Mouse (Mus musculus): ENCODE data around the gene Mctp2. TPM values are rescaled to one million over a fixed set of nuclear protein-coding genes. Genes with fewer than 3 reads are reported as not detected.
A peak's percentile ranks its signal among the peaks of the same experiment; 100 is the strongest.

Mctp2 gene
- polyA plus RNA-seq, 1 experiment: 1.3 TPM

- Histone ChIP-seq H3K4me3 (replicated peaks; ENCODE audit: extremely low read depth, low read depth, low read length) (no peak overlapping the region), H3K4me1 (ENCODE audit: control insufficient read depth, insufficient read depth, low read length) (no peaks in the 10 kb centered on the region)
- 85% methylated on average over 3 of the region's 3 CpGs for WGBS
- TF ChIP-seq CTCF (IDR thresholded peaks at IDR 0.05; ENCODE audit: insufficient read depth, low read length) (no peak), POLR2A (IDR thresholded peaks at IDR 0.05; ENCODE audit: borderline replicate concordance, extremely low read depth, low read depth, low read length) (no peak)
- no peak for DNase-seq
Observed at GRCm38 (mm10) chr7:72108639-72109399, 197.6 kb downstream of the Mctp2 start.

GRCm38 (mm10) chr7:72104170-72104569, 202.2 kb downstream of the Mctp2 start:
- no peak for TF ChIP-seq POLR2A (IDR thresholded peaks at IDR 0.05; ENCODE audit: borderline replicate concordance, extremely low read depth, low read depth, low read length)
- TF ChIP-seq CTCF (IDR thresholded peaks at IDR 0.05; ENCODE audit: insufficient read depth, low read length): 0 out of 2 replicates have a peak, but pooled peaks have one; percentile 6
- Histone ChIP-seq H3K4me3 (replicated peaks; ENCODE audit: extremely low read depth, low read depth, low read length) (no peak overlapping the region), H3K4me1 (ENCODE audit: control insufficient read depth, insufficient read depth, low read length) (no peaks in the 10 kb centered on the region)
- 68% methylated on average over 6 of the region's 6 CpGs for WGBS
- DNase-seq: no peak

GRCm38 (mm10) chr7:72103654-72104053, 202.8 kb downstream of the Mctp2 start:
- TF ChIP-seq CTCF (IDR thresholded peaks at IDR 0.05; ENCODE audit: insufficient read depth, low read length): no peak
- no peak for TF ChIP-seq POLR2A (IDR thresholded peaks at IDR 0.05; ENCODE audit: borderline replicate concordance, extremely low read depth, low read depth, low read length)
- DNase-seq: no peak
- WGBS: 48% methylated on average over 3 of the region's 3 CpGs
- Histone ChIP-seq H3K4me3 (replicated peaks; ENCODE audit: extremely low read depth, low read depth, low read length) (no peak overlapping the region), H3K4me1 (ENCODE audit: control insufficient read depth, insufficient read depth, low read length) (no peaks in the 10 kb centered on the region; the same call in 1 of the 2 replicates)

- WGBS: 53% methylated on average over 5 of the region's 5 CpGs
- no peaks in the 10 kb centered on the region; the same call in 1 of the 2 replicates for H3K4me1 ChIP-seq (ENCODE audit: control insufficient read depth, insufficient read depth, low read length)
- no peak for TF ChIP-seq CTCF (IDR thresholded peaks at IDR 0.05; ENCODE audit: insufficient read depth, low read length)
- TF ChIP-seq POLR2A (IDR thresholded peaks at IDR 0.05; ENCODE audit: borderline replicate concordance, extremely low read depth, low read depth, low read length): no peak
- no peak for DNase-seq
- no peak overlapping the region for H3K4me3 ChIP-seq (replicated peaks; ENCODE audit: extremely low read depth, low read depth, low read length)
Observed at GRCm38 (mm10) chr7:72100683-72101082, 205.7 kb downstream of the Mctp2 start.

GRCm38 (mm10) chr7:72098603-72099002, 207.8 kb downstream of the Mctp2 start:
- no peak for TF ChIP-seq CTCF (IDR thresholded peaks at IDR 0.05; ENCODE audit: insufficient read depth, low read length)
- WGBS: 71% methylated on average over 6 of the region's 6 CpGs
- no peak for DNase-seq

GRCm38 (mm10) chr7:72096973-72097372, 209.4 kb downstream of the Mctp2 start:
- Histone ChIP-seq H3K4me1 (ENCODE audit: control insufficient read depth, insufficient read depth, low read length) (no peaks in the 10 kb centered on the region; the same call in 1 of the 2 replicates), H3K4me3 (replicated peaks; ENCODE audit: extremely low read depth, low read depth, low read length) (no peak overlapping the region)
- no peak for DNase-seq
- WGBS: 83% methylated on average over 1 of the region's 1 CpGs
- TF ChIP-seq POLR2A (IDR thresholded peaks at IDR 0.05; ENCODE audit: borderline replicate concordance, extremely low read depth, low read depth, low read length) (no peak), CTCF (IDR thresholded peaks at IDR 0.05; ENCODE audit: insufficient read depth, low read length) (no peak)

More at GRCm38 (mm10) chr7:72098603-72099002, 207.8 kb downstream of the Mctp2 start:
- no peaks in the 10 kb centered on the region; the same call in 1 of the 2 replicates for H3K4me1 ChIP-seq (ENCODE audit: control insufficient read depth, insufficient read depth, low read length)
- H3K4me3 ChIP-seq (replicated peaks; ENCODE audit: extremely low read depth, low read depth, low read length): no peak overlapping the region

- no peak overlapping the region for H3K4me3 ChIP-seq (replicated peaks; ENCODE audit: extremely low read depth, low read depth, low read length)
- DNase-seq: no peak
- WGBS: 90% methylated on average over 3 of the region's 3 CpGs
- TF ChIP-seq POLR2A (IDR thresholded peaks at IDR 0.05; ENCODE audit: borderline replicate concordance, extremely low read depth, low read depth, low read length) (no peak), CTCF (IDR thresholded peaks at IDR 0.05; ENCODE audit: insufficient read depth, low read length) (no peak)
- no peaks in the 10 kb centered on the region; the same call in 1 of the 2 replicates for H3K4me1 ChIP-seq (ENCODE audit: control insufficient read depth, insufficient read depth, low read length)
Observed at GRCm38 (mm10) chr7:72096433-72096832, 210.0 kb downstream of the Mctp2 start.

- TF ChIP-seq POLR2A (IDR thresholded peaks at IDR 0.05; ENCODE audit: borderline replicate concordance, extremely low read depth, low read depth, low read length): no peak
- TF ChIP-seq CTCF (IDR thresholded peaks at IDR 0.05; ENCODE audit: insufficient read depth, low read length): no peak
- no peaks in the 10 kb centered on the region for H3K4me1 ChIP-seq (ENCODE audit: control insufficient read depth, insufficient read depth, low read length)
- no peak overlapping the region for H3K4me3 ChIP-seq (replicated peaks; ENCODE audit: extremely low read depth, low read depth, low read length)
- no peak for DNase-seq
- WGBS: 83% methylated on average over 3 of the region's 3 CpGs
Observed at GRCm38 (mm10) chr7:72089463-72090175, 216.8 kb downstream of the Mctp2 start.

GRCm38 (mm10) chr7:72080705-72081104, 225.7 kb downstream of the Mctp2 start:
- WGBS: 54% methylated on average over 1 of the region's 1 CpGs
- no peak for DNase-seq
- no peak for TF ChIP-seq POLR2A (IDR thresholded peaks at IDR 0.05; ENCODE audit: borderline replicate concordance, extremely low read depth, low read depth, low read length)
- no peak for TF ChIP-seq CTCF (IDR thresholded peaks at IDR 0.05; ENCODE audit: insufficient read depth, low read length)
- Histone ChIP-seq H3K4me1 (ENCODE audit: control insufficient read depth, insufficient read depth, low read length) (no peaks in the 10 kb centered on the region), H3K4me3 (replicated peaks; ENCODE audit: extremely low read depth, low read depth, low read length) (no peak overlapping the region)
